Mouse (Mus musculus): ENCODE data around the gene Rhcg. TPM values are rescaled to one million over a fixed set of nuclear protein-coding genes. Genes with fewer than 3 reads are reported as not detected.

The Rhcg gene
- polyA plus RNA-seq, 1 experiment = not detected

GRCm38 (mm10) chr7:79600122-79600521 lies 17.3 kb downstream of the Rhcg start:
- no peak overlapping the region for H3K4me3 ChIP-seq
- H3K4me2 ChIP-seq (ENCODE audit: low read depth) = no peak overlapping the region
- H3K79me2 ChIP-seq (ENCODE audit: control insufficient read depth, insufficient read depth) = no peaks in the 10 kb centered on the region
- H3ac ChIP-seq (ENCODE audit: control insufficient read depth, insufficient read length) = no peak overlapping the region
- TF ChIP-seq MAX (IDR thresholded peaks at IDR 0.05; ENCODE audit: low read depth) = no peak
- no peak for TF ChIP-seq POLR2A (IDR thresholded peaks at IDR 0.05; ENCODE audit: insufficient read length, low read depth)
- no peak for TF ChIP-seq E2F4 (IDR thresholded peaks at IDR 0.05; ENCODE audit: insufficient read depth)
- TF ChIP-seq REST (IDR thresholded peaks at IDR 0.05; ENCODE audit: insufficient read depth, insufficient read length) = no peak
- no peak for TF ChIP-seq TCF12 (IDR thresholded peaks at IDR 0.05; ENCODE audit: insufficient read depth, poor library complexity, severe bottlenecking)
- TF ChIP-seq TCF3 (IDR thresholded peaks at IDR 0.05; ENCODE audit: insufficient read length, low read depth) = no peak
- TF ChIP-seq MYOG (IDR thresholded peaks at IDR 0.05; ENCODE audit: control insufficient read depth in 1 of 3, insufficient read depth in 1 of 3, insufficient read length in 2 of 3, low read depth in 2 of 3) = no peak
- no peak for TF ChIP-seq POLR2AphosphoS2 (IDR thresholded peaks at IDR 0.05; ENCODE audit: insufficient read length, low read depth)
- no peak for TF ChIP-seq CEBPB (IDR thresholded peaks at IDR 0.05; ENCODE audit: insufficient read depth, poor library complexity, severe bottlenecking)
- no peak for TF ChIP-seq SRF (IDR thresholded peaks at IDR 0.05; ENCODE audit: control insufficient read depth, insufficient read length, low read depth)
- TF ChIP-seq MYOD1 (IDR thresholded peaks at IDR 0.05; ENCODE audit: control insufficient read depth in 1 of 3, insufficient read length in 2 of 3, low read depth in 2 of 3) = no peak
- TF ChIP-seq USF1 (IDR thresholded peaks at IDR 0.05; ENCODE audit: low read depth) = no peak
- peaks cover 83% of the 10 kb centered on the region for H3K27me3 ChIP-seq (ENCODE audit: control insufficient read depth, insufficient read depth, insufficient read length)
- no peaks in the 10 kb centered on the region for H3K36me3 ChIP-seq (ENCODE audit: control insufficient read depth, insufficient read depth)

GRCm38 (mm10) chr7:79594854-79595253 lies 22.6 kb downstream of the Rhcg start:
- Histone ChIP-seq H3K27me3 (ENCODE audit: control insufficient read depth, insufficient read depth, insufficient read length) (peaks cover 79% of the 10 kb centered on the region), H3ac (ENCODE audit: control insufficient read depth, insufficient read length) (no peak overlapping the region), H3K4me3 (no peak overlapping the region), H3K4me2 (ENCODE audit: low read depth) (no peak overlapping the region), H3K36me3 (ENCODE audit: control insufficient read depth, insufficient read depth) (no peaks in the 10 kb centered on the region), H3K79me2 (ENCODE audit: control insufficient read depth, insufficient read depth) (no peaks in the 10 kb centered on the region)
- TF ChIP-seq MYOG (IDR thresholded peaks at IDR 0.05; ENCODE audit: control insufficient read depth in 1 of 3, insufficient read depth in 1 of 3, insufficient read length in 2 of 3, low read depth in 2 of 3) = no peak
- no peak for TF ChIP-seq TCF12 (IDR thresholded peaks at IDR 0.05; ENCODE audit: insufficient read depth, poor library complexity, severe bottlenecking)

GRCm38 (mm10) chr7:79591812-79592731 lies 25.4 kb downstream of the Rhcg start:
- Histone ChIP-seq H3K4me3 (no peak overlapping the region), H3K27me3 (ENCODE audit: control insufficient read depth, insufficient read depth, insufficient read length) (peaks cover 76% of the 10 kb centered on the region), H3K79me2 (ENCODE audit: control insufficient read depth, insufficient read depth) (no peaks in the 10 kb centered on the region), H3K4me2 (ENCODE audit: low read depth) (no peak overlapping the region), H3K36me3 (ENCODE audit: control insufficient read depth, insufficient read depth) (no peaks in the 10 kb centered on the region), H3ac (ENCODE audit: control insufficient read depth, insufficient read length) (no peak overlapping the region)
- TF ChIP-seq USF1 (IDR thresholded peaks at IDR 0.05; ENCODE audit: low read depth) (no peak), POLR2A (IDR thresholded peaks at IDR 0.05; ENCODE audit: insufficient read length, low read depth) (no peak), MAX (IDR thresholded peaks at IDR 0.05; ENCODE audit: low read depth) (no peak), CEBPB (IDR thresholded peaks at IDR 0.05; ENCODE audit: insufficient read depth, poor library complexity, severe bottlenecking) (no peak), POLR2AphosphoS2 (IDR thresholded peaks at IDR 0.05; ENCODE audit: insufficient read length, low read depth) (no peak), REST (IDR thresholded peaks at IDR 0.05; ENCODE audit: insufficient read depth, insufficient read length) (no peak), SRF (IDR thresholded peaks at IDR 0.05; ENCODE audit: control insufficient read depth, insufficient read length, low read depth) (no peak), MYOD1 (IDR thresholded peaks at IDR 0.05; ENCODE audit: control insufficient read depth in 1 of 3, insufficient read length in 2 of 3, low read depth in 2 of 3) (no peak), MYOG (IDR thresholded peaks at IDR 0.05; ENCODE audit: control insufficient read depth in 1 of 3, insufficient read depth in 1 of 3, insufficient read length in 2 of 3, low read depth in 2 of 3) (no peak), E2F4 (IDR thresholded peaks at IDR 0.05; ENCODE audit: insufficient read depth) (no peak)

- TF ChIP-seq REST (IDR thresholded peaks at IDR 0.05; ENCODE audit: insufficient read depth, insufficient read length) (no peak), TCF12 (IDR thresholded peaks at IDR 0.05; ENCODE audit: insufficient read depth, poor library complexity, severe bottlenecking) (no peak), E2F4 (IDR thresholded peaks at IDR 0.05; ENCODE audit: insufficient read depth) (no peak), POLR2A (IDR thresholded peaks at IDR 0.05; ENCODE audit: insufficient read length, low read depth) (no peak), USF1 (IDR thresholded peaks at IDR 0.05; ENCODE audit: low read depth) (no peak), POLR2AphosphoS2 (IDR thresholded peaks at IDR 0.05; ENCODE audit: insufficient read length, low read depth) (no peak), TCF3 (IDR thresholded peaks at IDR 0.05; ENCODE audit: insufficient read length, low read depth) (no peak)
- H3K79me2 ChIP-seq (ENCODE audit: control insufficient read depth, insufficient read depth) = no peaks in the 10 kb centered on the region
- H3K27me3 ChIP-seq (ENCODE audit: control insufficient read depth, insufficient read depth, insufficient read length) = peaks cover 77% of the 10 kb centered on the region
- H3K4me3 ChIP-seq = no peak overlapping the region
- H3K4me2 ChIP-seq (ENCODE audit: low read depth) = no peak overlapping the region
- no peaks in the 10 kb centered on the region for H3K36me3 ChIP-seq (ENCODE audit: control insufficient read depth, insufficient read depth)
- no peak overlapping the region for H3ac ChIP-seq (ENCODE audit: control insufficient read depth, insufficient read length)
These were observed 26.8 kb downstream of the Rhcg start for GRCm38 (mm10) chr7:79590560-79591110.
